Mouse (Mus musculus) T-helper 2 cell (primary cell): ENCODE data around the gene Golph3.

ENCODE experiments used
- in situ Hi-C: fragments of 300-600 bp; cut with MboI, MseI; formaldehyde crosslinking; loops from one replicate; pipeline ENCODE4 v1.15.1; 2025; ENCODE audit warnings: high pct_unique_total_duplicates

The Golph3 gene

DNA sequence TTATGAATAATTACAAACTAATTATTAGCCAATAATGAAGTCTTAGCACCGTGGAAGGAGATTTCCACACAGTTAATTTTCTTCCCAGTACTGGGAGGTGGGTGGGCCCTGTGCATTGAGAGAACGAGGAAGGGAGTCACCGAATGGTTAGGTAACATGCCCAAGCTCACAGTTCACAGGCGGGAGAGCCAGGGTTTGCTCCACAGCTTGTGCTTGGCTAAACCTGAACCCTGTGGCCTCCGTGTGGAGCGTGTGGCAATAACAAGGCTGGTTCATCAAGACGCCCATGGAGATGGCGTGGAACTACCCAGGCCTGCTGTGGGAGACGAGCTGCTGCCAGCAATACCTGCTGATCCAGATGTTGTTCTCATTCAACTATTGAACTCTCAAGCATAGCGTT is 56.5 kb downstream of the Golph3 start:
- in situ Hi-C loops: no loop called here

DNA sequence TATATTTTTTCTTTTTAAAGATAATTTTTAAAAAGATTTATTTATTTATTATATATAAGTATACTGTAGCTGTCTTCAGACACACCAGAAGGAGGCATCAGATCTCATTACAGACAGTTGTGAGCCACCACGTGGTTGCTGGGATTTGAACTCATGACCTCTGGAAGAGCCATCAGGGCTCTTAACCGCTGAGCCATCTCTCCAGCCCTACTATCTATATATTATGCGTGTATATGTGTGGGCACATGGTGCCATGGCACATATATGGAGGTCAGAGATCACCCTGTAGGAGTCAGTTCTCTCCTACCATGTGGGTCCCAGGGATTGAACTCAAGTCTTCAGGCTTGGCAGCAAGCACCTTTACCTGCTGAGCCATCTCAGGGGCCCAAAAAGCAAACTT is 58.8 kb downstream of the Golph3 start:
- in situ Hi-C loops: no loop called here

DNA sequence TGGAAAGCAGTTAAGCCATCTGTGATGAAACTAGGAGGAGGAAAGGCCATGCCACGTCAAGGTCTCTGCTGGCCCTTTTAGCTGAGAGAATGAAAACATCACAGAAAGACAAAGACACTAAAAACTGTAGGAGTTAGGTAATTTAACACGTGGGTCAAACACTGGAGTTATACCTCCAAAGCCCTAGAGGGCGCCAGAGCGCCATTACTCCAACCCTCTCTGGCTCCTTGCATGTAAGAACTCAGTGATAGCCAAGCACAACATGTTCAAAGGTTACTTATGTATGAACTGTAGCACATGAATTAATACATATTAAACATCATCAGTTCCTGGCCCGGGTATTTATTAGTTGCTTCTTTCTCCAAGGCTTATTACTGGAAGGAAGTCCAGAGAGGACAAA is 59.3 kb downstream of the Golph3 start:
- in situ Hi-C loops: no loop called here

DNA sequence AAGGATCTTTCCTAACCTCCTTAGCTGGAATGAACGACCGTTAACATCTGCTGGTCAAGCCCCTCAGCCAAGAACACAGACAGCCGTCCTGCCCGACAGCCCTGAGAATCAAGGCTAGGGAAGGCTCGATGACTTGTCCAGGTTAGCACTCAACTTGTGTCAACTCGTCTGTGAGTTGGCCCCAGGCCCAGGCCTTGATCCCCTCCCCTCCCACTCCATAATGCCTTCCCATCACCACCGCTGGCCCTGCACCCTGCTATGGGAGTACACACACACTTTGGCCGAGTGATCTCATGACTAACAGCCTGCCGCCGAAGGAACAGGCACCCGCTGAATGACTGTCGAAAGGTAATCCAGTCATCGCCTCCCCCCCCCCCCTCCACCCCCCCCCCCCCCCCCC is 63.4 kb downstream of the Golph3 start:
- in situ Hi-C loops: no loop called here

DNA sequence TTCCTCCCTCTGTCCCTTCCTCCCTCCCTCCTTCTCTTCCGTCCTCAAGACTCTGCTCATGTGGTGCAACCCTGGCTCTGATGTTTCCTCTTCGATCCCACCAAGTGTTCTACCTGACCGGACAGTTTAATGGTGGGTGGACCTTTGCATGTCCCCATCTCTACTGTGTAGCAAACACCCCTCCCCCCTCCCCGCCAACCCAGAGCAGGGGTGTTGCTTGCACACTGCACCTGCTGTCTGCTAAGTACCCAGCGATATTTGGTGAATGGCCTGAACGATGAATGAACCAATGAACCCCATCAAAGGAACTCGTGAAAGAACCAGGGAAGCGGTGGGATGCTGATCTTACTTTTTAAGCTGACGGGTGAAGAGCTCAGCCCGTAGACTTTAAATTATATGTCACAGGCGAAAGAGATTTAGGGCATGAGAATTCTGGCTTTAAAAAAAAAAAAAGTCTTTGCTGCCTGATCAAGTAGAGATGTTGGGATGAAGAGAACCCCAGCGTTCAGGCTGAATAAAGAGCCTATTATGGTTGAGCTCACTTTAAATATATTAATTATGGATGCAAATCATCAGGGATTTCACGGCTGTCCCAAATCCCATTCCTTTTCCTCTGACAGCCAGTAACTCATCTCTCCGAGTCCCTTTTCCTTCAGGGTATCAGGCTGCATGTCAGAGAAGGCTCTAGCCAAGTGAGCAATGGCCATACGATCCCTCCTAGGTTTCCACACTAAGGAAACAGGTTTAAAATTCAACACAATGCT is 67.7 kb downstream of the Golph3 start:
- in situ Hi-C loops: no loop called here

DNA sequence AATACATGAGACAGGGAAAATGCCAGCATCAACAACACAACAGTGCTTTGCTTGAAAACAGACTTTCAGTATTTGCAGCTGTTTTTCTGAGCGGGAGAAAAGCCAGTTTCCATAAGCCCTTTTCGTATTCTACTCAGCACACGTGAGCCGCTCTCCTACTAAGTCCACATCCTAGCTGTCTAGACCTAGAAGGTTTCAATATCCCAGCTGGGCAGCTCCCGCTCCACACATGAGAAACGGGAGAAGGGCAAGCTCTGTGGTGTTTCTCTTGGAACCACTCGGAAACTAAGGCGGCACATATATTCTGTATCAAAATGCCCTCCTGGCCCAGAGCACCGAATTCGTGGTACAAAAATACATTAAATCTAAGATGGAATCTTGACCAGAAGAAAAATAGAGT is 73.5 kb downstream of the Golph3 start:
- in situ Hi-C loops: no loop called here

DNA sequence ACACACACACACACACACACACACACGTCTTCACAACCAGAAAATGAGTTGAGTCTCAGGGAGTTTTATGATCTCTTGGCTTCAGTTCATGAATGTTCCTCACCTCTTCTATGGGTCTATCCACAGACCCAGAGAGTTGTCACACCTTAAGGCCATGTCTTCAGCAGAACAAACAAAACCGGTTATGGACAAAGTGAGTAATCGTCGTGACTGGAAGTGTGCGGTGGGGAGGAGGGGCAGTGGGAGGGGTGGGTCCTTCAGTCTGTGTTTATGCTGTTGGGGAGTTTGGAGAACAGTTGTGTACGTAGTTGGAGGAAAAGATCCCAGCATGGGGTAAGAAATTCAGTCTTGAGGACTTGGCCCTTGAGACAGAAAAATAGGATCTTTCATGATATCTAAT is 75.8 kb downstream of the Golph3 start:
- in situ Hi-C loops: no loop called here
